Mouse (Mus musculus) left cerebral cortex, adult 8-10 months (tissue): ENCODE measurements around the gene Cfap61. TPM values are rescaled to one million over a fixed set of nuclear protein-coding genes. Genes with fewer than 3 reads are reported as not detected.

ENCODE experiments used
- DNase-seq, 2 experiments: peaks; one replicate each; pipeline ENCODE4 v3.0.0; 2022; ENCODE audit warnings: low spot score in 2 of 2
- total RNA-seq, 4 experiments: library from RNA; stranded (reverse); gene quantifications; 2 replicates each; pipeline ENCODE4 v1.2.4; 2022

The Cfap61 gene
- total RNA-seq, 4 experiments from 2014 or later: 3.1 to 4.0 (median 3.6) TPM

DNA sequence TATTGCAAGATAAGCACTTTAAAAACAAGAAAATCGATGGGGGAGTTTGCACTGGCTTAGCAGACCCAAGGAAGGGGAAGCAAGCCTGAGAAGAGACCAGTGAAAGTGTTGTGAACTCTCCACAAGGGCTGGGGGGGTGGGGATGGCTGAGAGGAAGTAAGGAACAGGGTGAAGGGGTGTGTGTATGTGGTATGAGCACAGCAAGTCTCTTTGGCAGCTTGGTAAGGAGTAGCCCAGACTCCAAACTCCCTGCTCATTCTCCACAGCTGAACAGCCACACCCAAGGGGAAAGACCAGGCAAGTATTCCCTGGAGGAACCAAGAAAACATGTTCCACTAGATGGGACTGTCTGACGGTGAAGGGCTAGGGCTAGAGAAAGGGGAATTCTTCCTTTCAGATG is 76.2 kb downstream of the Cfap61 start:
- DNase-seq: no peak

- DNase-seq: no peak
Observed at GRCm38 (mm10) chr2:146015341-146016186, 81.0 kb downstream of the Cfap61 start.

GRCm38 (mm10) chr2:146022846-146023245 is 88.3 kb downstream of the Cfap61 start:
- DNase-seq: no peak

DNA sequence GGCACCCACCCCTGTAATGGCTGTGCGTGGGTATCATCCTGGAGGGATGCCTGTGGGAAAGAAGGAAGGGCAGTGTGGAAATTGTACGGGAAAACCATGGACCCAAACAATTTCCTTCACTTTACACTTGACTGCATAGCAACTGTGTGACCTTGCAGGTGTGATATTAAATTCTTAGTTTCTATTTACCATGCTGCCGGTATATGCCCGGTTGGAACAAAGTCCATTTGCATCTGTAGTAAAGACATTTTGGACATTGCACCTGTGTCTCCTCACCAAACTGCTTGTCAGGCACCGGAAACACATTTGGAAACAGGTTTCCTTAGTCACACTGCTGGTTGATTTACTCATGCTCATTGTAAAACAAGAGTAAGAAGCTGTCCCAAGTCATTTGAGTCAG is 109.1 kb downstream of the Cfap61 start:
- DNase-seq: no peak

- DNase-seq: peak; percentile 20 to 23
Observed at GRCm38 (mm10) chr2:146044926-146045890, 110.6 kb downstream of the Cfap61 start.

- DNase-seq: no peak
Observed at GRCm38 (mm10) chr2:146047691-146048090, 113.1 kb downstream of the Cfap61 start.

DNA sequence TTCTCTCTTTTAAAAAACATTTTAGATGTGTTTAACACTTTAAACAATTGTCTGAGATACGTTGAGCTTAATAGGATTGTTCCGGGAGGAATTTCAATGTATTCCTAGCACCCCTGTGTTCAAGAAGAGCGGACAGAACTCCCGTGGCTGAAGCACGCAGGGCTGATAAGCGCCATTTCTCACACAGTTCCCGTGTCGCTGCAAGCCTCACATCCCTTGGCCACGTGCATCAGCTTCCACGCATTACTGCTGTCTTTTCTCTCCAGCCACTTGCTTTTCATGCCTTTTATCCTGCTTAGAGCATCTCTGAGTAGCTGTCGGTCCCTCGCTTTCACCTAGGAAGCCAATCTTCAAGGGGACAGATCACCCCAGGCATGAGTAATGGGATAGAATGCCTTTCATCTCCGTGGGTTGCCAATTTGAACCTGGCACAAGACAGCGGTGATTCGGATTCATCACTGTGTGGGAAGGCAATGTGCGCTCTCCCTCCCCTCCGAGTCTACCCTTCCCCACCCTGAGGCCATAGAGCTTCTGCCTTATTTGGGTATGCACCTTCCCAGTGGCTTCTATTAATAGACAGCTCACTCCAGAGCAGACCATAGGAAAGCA is 113.7 kb downstream of the Cfap61 start:
- no peak for DNase-seq

DNA sequence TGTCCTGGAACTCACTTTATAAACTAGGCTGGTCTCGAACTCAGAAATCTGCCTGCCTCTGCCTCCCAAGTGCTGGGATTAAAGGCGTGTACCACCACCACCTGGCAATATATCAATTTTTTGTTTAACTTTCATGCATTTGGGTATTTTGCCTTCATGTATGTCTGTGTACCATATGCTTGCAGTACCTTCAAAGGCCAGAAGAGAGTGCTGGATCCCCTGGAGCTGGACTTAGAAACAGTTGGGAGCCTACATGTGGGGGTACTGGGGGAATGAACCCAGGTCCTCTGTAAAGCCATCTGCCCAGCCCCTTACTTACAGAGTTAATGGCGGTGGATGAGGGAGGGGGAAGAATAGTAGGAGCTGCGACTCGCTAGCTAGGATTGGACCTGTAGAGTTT is 114.8 kb downstream of the Cfap61 start:
- DNase-seq: no peak

- no peak for DNase-seq
Observed at GRCm38 (mm10) chr2:146050069-146050468, 115.5 kb downstream of the Cfap61 start.

DNA sequence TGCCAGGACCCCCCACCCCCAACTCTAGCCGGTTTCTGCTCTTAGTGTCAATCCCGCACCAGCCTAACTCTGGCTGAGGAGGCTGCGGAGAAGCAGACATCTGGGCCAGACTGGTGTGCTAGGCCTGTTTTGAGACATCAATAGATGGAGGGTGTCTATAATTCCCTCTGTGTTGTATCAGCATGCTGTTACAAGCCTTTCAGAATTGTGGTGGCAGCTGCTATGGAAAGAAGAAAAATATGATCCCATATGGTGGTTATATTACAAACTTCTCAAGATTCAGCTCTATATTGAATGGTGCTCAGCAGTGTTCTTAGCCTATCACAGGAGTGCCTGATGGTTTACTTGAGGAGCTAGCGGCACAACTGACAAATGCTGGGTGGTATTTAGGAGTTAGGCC is 116.8 kb downstream of the Cfap61 start:
- no peak for DNase-seq

DNA sequence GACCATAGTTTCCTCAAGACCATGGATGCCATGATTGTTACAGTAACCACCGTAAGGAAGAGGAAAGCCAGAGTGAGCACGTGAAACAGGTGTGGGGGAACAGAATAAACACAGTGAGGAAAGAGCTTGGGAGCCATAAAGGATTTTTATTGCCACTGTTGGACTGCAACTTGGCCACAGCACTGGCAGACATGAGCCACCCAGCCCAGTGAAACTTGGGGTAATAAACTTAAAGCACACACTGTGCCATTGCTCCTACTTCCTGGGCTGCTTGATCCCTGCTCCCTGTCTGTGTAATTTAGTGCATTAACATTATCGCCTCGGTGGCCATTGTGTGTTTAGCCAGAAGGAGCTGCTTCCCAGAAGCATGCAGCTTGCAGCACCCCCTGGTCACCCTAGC is 122.5 kb downstream of the Cfap61 start:
- no peak for DNase-seq

DNA sequence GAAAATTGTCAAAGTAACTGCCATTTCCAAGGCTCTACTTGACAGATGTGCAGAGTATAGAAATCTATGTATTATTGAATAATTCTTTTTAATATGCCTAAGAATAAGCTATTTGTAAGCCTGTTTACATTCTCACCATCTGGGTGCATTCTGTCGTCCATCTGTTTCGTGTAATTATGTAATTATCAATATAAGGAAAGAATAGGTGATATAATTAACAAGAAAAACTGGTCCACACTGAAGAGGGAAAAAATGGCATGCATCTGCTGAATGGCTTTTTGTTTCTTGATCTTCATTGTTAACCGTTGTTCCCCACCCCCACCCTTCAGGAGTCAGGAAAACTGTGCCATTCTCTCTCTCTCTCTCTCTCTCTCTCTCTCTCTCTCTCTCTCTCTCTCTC is 124.2 kb downstream of the Cfap61 start:
- DNase-seq: no peak

DNA sequence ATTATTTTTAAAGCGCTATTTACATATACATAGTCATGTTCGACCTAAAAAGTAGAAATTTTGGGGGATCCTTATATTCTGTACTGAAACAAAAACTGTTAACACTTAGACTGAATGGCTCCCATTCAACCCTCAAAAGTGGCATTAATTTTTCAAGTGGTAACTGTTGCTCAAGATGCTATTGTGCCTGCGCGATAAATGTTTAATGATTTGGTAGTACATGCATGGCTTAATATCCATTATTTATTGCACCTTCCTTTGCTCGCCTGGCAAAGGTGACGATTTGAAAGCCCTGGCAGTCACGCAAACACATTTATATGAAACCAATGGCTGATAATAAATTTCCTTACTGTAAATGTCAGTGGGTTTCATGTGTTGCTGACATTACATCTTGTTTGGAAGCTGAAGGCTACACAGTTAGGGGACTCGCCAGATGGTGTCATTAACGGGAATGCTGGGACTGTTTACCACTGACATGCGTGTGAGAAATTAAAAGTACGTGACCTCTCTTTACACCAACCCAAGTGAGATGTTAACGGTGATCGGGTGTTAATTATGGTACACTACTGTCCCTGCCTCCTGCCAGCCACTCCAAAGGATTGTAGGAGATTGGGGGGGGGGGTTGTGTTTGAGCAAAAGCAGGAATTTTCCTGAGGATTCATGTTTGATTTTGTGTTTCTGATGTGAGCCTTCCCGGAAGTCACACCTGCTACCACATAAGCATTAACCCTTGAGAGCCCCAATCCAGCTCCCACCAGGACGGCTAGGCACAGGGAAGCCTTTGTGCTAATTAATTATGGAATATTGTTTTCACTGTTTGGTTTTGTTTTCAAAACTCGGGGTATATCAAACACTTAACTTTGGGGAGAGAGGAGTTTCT is 127.1 kb downstream of the Cfap61 start:
- no peak for DNase-seq

GRCm38 (mm10) chr2:146062330-146063092 is 127.9 kb downstream of the Cfap61 start:
- no peak for DNase-seq

- no peak for DNase-seq
Observed at GRCm38 (mm10) chr2:146063093-146064074, 128.8 kb downstream of the Cfap61 start.

DNA sequence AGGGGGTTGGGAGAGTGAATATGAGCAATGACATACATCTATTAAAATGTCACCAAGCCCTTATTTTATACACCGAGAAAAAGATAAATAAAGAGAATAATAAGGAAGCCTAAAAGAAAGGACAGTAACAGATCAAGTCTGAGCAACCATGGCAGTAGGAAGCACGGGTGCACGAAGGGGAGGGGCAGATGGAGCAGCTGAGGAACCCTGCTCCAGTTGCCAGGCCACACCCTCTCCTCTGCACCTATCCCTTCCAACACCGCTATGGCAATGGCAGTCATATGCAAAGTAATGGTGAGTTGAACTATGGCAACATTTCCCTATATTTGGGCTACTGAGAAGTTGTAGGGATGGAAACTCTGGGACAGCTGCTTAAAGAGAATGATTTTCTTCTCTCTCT is 132.8 kb downstream of the Cfap61 start:
- no peak for DNase-seq

DNA sequence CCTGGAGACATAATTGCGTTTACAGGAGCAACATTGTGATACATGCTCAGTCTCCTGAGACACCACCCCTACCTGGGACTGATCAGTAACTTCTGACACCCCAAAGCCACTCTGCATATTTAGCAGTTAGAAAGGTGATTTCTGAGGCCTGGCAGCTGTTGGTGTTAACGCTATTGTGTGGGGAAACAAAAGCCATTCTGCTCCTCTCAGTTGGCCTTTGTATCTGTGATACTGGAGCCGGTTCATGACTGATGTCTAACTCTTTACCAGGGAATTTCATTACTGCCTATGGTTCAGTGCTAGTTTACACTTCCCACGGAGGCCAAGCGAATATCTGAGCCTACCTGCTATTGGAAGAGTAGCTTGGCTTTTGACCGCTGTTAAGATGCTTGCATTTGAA is 138.7 kb downstream of the Cfap61 start:
- DNase-seq: no peak

- no peak for DNase-seq
Observed at GRCm38 (mm10) chr2:146077117-146077516, 142.5 kb downstream of the Cfap61 start.

DNA sequence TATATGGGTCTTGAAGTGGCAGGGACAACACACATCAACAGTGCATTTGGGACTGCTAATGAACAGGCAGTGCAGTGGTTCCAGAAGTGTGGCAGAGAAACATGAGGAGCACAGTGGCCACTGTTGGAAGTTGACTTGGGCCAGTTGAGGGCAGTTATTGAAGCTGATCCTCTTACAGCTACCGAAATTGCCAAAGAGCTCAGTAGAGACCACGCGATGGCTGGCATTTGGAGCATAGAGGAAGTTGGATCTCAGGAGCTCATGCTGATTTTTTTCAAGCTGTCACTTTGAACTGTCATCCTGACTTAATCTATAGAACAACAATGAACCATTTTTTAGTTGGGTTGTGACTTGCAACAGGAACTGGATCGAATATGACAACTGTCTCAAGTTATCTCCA is 145.7 kb downstream of the Cfap61 start:
- no peak for DNase-seq
